ENCODE assay signal across 9 mouse cellular contexts in the genomic region with DNA sequence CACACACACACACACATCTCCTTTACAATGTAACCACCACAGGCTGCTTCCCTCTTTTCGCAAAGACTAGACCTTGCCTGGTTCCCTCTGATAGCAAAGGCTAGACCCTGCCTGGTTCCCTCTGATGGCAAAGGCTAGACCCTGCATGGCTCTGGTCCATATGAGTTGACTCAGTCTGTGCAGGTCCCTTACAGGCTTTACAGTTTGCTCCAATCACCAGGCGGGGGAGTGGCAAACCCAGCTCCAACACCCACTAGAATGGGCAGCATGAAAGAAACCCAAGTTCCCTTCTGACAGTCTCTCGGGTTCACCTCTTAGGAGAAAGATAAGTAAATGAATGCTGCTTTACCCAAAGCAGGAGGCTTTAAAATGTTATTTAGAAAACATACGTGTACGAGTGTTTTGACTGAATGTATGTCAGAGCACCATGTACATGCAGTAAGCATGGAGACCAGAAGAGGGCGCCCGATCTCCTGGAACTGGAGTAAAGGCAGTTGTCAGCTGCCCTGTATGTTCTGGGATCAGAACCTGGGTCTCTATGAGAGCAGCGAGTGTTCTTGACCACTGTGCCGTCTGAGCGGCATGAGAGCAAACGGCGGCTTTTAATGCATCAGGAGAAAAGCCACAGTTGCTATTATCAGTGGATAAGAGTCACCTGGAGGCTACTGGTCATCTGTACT. TPM values are rescaled to one million over a fixed set of nuclear protein-coding genes. Genes with fewer than 3 reads are reported as not detected.
DNase-seq lines count a peak whose midpoint lies in the region; ATAC-seq and TF ChIP-seq lines count a peak whose summit lies in the region.
"Had no signal": no experiment of that assay in that cellular context is flagged by ENCODE, and none has a peak within 500 bp of the region (broad histone marks: within the 10 kb centered on the region; RNA-seq: fewer than 3 reads in every experiment).

No protein-coding gene starts in this region.

- no peaks in the 10 kb centered on the region for H3K9me3 ChIP-seq in forebrain, embryonic 14.5 days (replicated peaks; ENCODE audit: control insufficient read depth, low read length)
- H3K9me3 ChIP-seq in forebrain, embryonic 12.5 days = no peaks in the 10 kb centered on the region
- no peaks in the 10 kb centered on the region for H3K9me3 ChIP-seq in midbrain, embryonic 11.5 days (ENCODE audit: control insufficient read depth, low read length)
- no peaks in the 10 kb centered on the region for H3K9me3 ChIP-seq in midbrain, embryonic 13.5 days
- H3K9me3 ChIP-seq in liver, embryonic 14.5 days (ENCODE audit: control insufficient read depth, low read length) = no peaks in the 10 kb centered on the region

- no peak for ATAC-seq in forebrain, embryonic 14.5 days
- ATAC-seq in forebrain, embryonic 12.5 days (ENCODE audit: low FRiP score) = no peak
- no peak for ATAC-seq in midbrain, embryonic 11.5 days (ENCODE audit: low FRiP score)
- ATAC-seq in midbrain, embryonic 13.5 days = no peak
- ATAC-seq in liver, embryonic 14.5 days (ENCODE audit: insufficient read depth) = 0 out of 2 replicates have a peak, but pooled peaks have one; percentile 23

- no peak overlapping the region for H3K9ac ChIP-seq in forebrain, embryonic 14.5 days (ENCODE audit: low read length)
- no peak overlapping the region for H3K9ac ChIP-seq in forebrain, embryonic 12.5 days
- H3K9ac ChIP-seq in midbrain, embryonic 11.5 days (ENCODE audit: low read length) = no peak overlapping the region
- no peak overlapping the region for H3K9ac ChIP-seq in midbrain, embryonic 13.5 days (replicated peaks)
- H3K9ac ChIP-seq in liver, embryonic 14.5 days (replicated peaks) = no peak overlapping the region

- WGBS in forebrain, embryonic 14.5 days = 50% methylated on average over 12 of the region's 12 CpGs
- 45% methylated on average over 12 of the region's 12 CpGs for WGBS in forebrain, embryonic 12.5 days
- WGBS in midbrain, embryonic 11.5 days = 43% methylated on average over 12 of the region's 12 CpGs
- WGBS in midbrain, embryonic 13.5 days = 43% methylated on average over 12 of the region's 12 CpGs
- WGBS in liver, embryonic 14.5 days (ENCODE audit: insufficient replicate concordance) = 33% methylated on average over 12 of the region's 12 CpGs
- WGBS in spleen, adult 2 months = 39% methylated on average over 12 of the region's 12 CpGs

- H3K27me3 ChIP-seq in forebrain, embryonic 14.5 days (replicated peaks; ENCODE audit: control insufficient read depth, insufficient read depth, low read length) = no peaks in the 10 kb centered on the region
- 0 out of 2 replicates have a peak, but pooled peaks cover 3% of the 10 kb centered on the region for H3K27me3 ChIP-seq in forebrain, embryonic 12.5 days
- no peaks in the 10 kb centered on the region for H3K27me3 ChIP-seq in midbrain, embryonic 11.5 days (ENCODE audit: control insufficient read depth, insufficient read depth, low read length)
- no peaks in the 10 kb centered on the region for H3K27me3 ChIP-seq in midbrain, embryonic 13.5 days
- no peaks in the 10 kb centered on the region for H3K27me3 ChIP-seq in liver, embryonic 14.5 days (ENCODE audit: control insufficient read depth, insufficient read depth, low read length)
- H3K27me3 ChIP-seq in spleen, adult 2 months (ENCODE audit: control insufficient read depth, insufficient read depth, low read length) = no peaks in the 10 kb centered on the region

- no peak for TF ChIP-seq POLR2A in spleen, adult 2 months (IDR thresholded peaks at IDR 0.05; ENCODE audit: low read depth, low read length)

- no peak overlapping the region for H3K4me2 ChIP-seq in forebrain, embryonic 14.5 days (ENCODE audit: low read length)
- H3K4me2 ChIP-seq in forebrain, embryonic 12.5 days = no peak overlapping the region
- no peak overlapping the region for H3K4me2 ChIP-seq in midbrain, embryonic 11.5 days
- H3K4me2 ChIP-seq in midbrain, embryonic 13.5 days (replicated peaks) = no peak overlapping the region
- H3K4me2 ChIP-seq in liver, embryonic 14.5 days (ENCODE audit: low read depth) = no peak overlapping the region

- peak; percentile 73 for DNase-seq in forebrain, embryonic 14.5 days (ENCODE audit: low spot score)
- peak; percentile 92 for DNase-seq in midbrain, embryonic 11.5 days (ENCODE audit: low spot score, missing footprints)
- peak; percentile 85 for DNase-seq in adrenal gland, postnatal 10 days
- peak; percentile 53 for DNase-seq in embryo, embryonic 11.5 days (ENCODE audit: low read depth, low spot score)
- DNase-seq in liver, embryonic 14.5 days (ENCODE audit: low read depth in 3 of 3, low spot score in 3 of 3) = peak in 2 of 3 experiments; percentile 12 to 37
- DNase-seq in spleen, adult 2 months (ENCODE audit: low read depth in 1 of 2, low spot score in 2 of 2) = peak in 1 of 2 experiments; percentile 46

- no peak overlapping the region for H3K4me3 ChIP-seq in forebrain, embryonic 14.5 days (ENCODE audit: low read depth, low read length)
- H3K4me3 ChIP-seq in forebrain, embryonic 12.5 days (replicated peaks) = no peak overlapping the region
- no peak overlapping the region for H3K4me3 ChIP-seq in midbrain, embryonic 11.5 days (ENCODE audit: low read depth, low read length)
- no peak overlapping the region for H3K4me3 ChIP-seq in midbrain, embryonic 13.5 days (replicated peaks)
- no peak overlapping the region for H3K4me3 ChIP-seq in liver, embryonic 14.5 days (ENCODE audit: insufficient read depth in 1 of 2, low read depth in 2 of 2, low read length in 2 of 2)
- no peak overlapping the region for H3K4me3 ChIP-seq in spleen, adult 2 months (ENCODE audit: extremely low read depth, insufficient read depth, insufficient read length)

- no peaks in the 10 kb centered on the region for H3K36me3 ChIP-seq in forebrain, embryonic 14.5 days (ENCODE audit: control insufficient read depth, insufficient read depth, low read length)
- H3K36me3 ChIP-seq in forebrain, embryonic 12.5 days (replicated peaks) = no peaks in the 10 kb centered on the region
- H3K36me3 ChIP-seq in midbrain, embryonic 11.5 days (ENCODE audit: control insufficient read depth, insufficient read depth, low read length) = no peaks in the 10 kb centered on the region
- H3K36me3 ChIP-seq in midbrain, embryonic 13.5 days = no peaks in the 10 kb centered on the region
- H3K36me3 ChIP-seq in liver, embryonic 14.5 days (replicated peaks; ENCODE audit: control insufficient read depth, insufficient read depth, low read depth) = no peaks in the 10 kb centered on the region
- H3K36me3 ChIP-seq in spleen, adult 2 months (ENCODE audit: control insufficient read depth, insufficient read depth, low read length) = no peaks in the 10 kb centered on the region

- TF ChIP-seq EP300 in liver, embryonic 14.5 days (IDR thresholded peaks at IDR 0.05; ENCODE audit: low read depth) = no peak

- no peak overlapping the region for H3K27ac ChIP-seq in forebrain, embryonic 14.5 days (ENCODE audit: low read depth, low read length)
- no peak overlapping the region for H3K27ac ChIP-seq in forebrain, embryonic 12.5 days
- H3K27ac ChIP-seq in midbrain, embryonic 11.5 days (ENCODE audit: low read depth, low read length) = no peak overlapping the region
- no peak overlapping the region for H3K27ac ChIP-seq in midbrain, embryonic 13.5 days
- no peak overlapping the region for H3K27ac ChIP-seq in liver, embryonic 14.5 days
- no peak overlapping the region for H3K27ac ChIP-seq in spleen, adult 2 months (ENCODE audit: insufficient read depth, low read length)

- TF ChIP-seq CTCF in liver, embryonic 14.5 days (IDR thresholded peaks at IDR 0.05; ENCODE audit: low read depth) = peak; percentile 85
- peak; percentile 44; the same call in 1 of the 2 replicates for TF ChIP-seq CTCF in spleen, adult 2 months (IDR thresholded peaks at IDR 0.05; ENCODE audit: extremely low read depth, insufficient read depth, insufficient read length, insufficient replicate concordance)

- no peaks in the 10 kb centered on the region for H3K4me1 ChIP-seq in forebrain, embryonic 14.5 days (ENCODE audit: control insufficient read depth, insufficient read depth, low read length)
- H3K4me1 ChIP-seq in forebrain, embryonic 12.5 days = no peaks in the 10 kb centered on the region
- no peaks in the 10 kb centered on the region for H3K4me1 ChIP-seq in midbrain, embryonic 11.5 days (ENCODE audit: control insufficient read depth, insufficient read depth, low read length)
- no peaks in the 10 kb centered on the region for H3K4me1 ChIP-seq in midbrain, embryonic 13.5 days (replicated peaks)
- H3K4me1 ChIP-seq in liver, embryonic 14.5 days (replicated peaks; ENCODE audit: control insufficient read depth in 2 of 2, insufficient read depth in 2 of 2, low read length in 1 of 2) = no peaks in the 10 kb centered on the region
- H3K4me1 ChIP-seq in spleen, adult 2 months (ENCODE audit: control insufficient read depth, insufficient read depth, insufficient read length) = no peaks in the 10 kb centered on the region

RNA-seq across cellular contexts. Expression of a gene that starts 7.4 kb away (rescaled TPM):
- polyA plus RNA-seq in forebrain, embryonic 14.5 days (2014; fragmentation: Nextera tagmentation; extraction: Ambion mirVana) = 0.54 and 1.5 TPM in 2 replicates
- polyA plus RNA-seq in forebrain, embryonic 12.5 days (2016; fragmentation: Nextera tagmentation; extraction: Ambion mirVana) = 0.31 and 0.42 TPM in 2 replicates
- polyA plus RNA-seq in midbrain, embryonic 11.5 days (2014; fragmentation: Nextera tagmentation; extraction: Ambion mirVana) = not detected in 2 replicates
- 0.55 TPM in 1 of 2 replicates, not detected in the other for polyA plus RNA-seq in midbrain, embryonic 13.5 days (2015; fragmentation: Nextera tagmentation; extraction: Ambion mirVana)
- not detected for total RNA-seq in adrenal gland, postnatal 10 days (2021)
- 0.03 and 0.11 TPM in 2 replicates for polyA plus RNA-seq in liver, embryonic 14.5 days (2012; rRNA removed)
- not detected in 2 replicates for polyA plus RNA-seq in liver, embryonic 14.5 days (2014; fragmentation: Nextera tagmentation; extraction: Ambion mirVana)
- polyA plus RNA-seq in spleen, adult 2 months (2012; rRNA removed) = 0.57 and 0.94 TPM in 2 replicates
- total RNA-seq: neutrophil, adult 5-6 weeks had no signal

RNA-seq across cellular contexts. Expression of a gene that starts 21.5 kb away (rescaled TPM):
- polyA plus RNA-seq in forebrain, embryonic 14.5 days (2014; fragmentation: Nextera tagmentation; extraction: Ambion mirVana) = 51.8 and 56.8 TPM in 2 replicates
- polyA plus RNA-seq in forebrain, embryonic 12.5 days (2016; fragmentation: Nextera tagmentation; extraction: Ambion mirVana) = 23.8 and 26.3 TPM in 2 replicates
- polyA plus RNA-seq in midbrain, embryonic 11.5 days (2014; fragmentation: Nextera tagmentation; extraction: Ambion mirVana) = 12.1 and 15.0 TPM in 2 replicates
- polyA plus RNA-seq in midbrain, embryonic 13.5 days (2015; fragmentation: Nextera tagmentation; extraction: Ambion mirVana) = 43.8 and 46.0 TPM in 2 replicates
- 10 to 100 TPM; 31.7 to 39.4 TPM for total RNA-seq in adrenal gland, postnatal 10 days (2021)
- polyA plus RNA-seq in liver, embryonic 14.5 days (2012; rRNA removed) = 2.0 and 2.7 TPM in 2 replicates
- 3.5 TPM in 2 replicates for polyA plus RNA-seq in liver, embryonic 14.5 days (2014; fragmentation: Nextera tagmentation; extraction: Ambion mirVana)
- 8.3 and 9.1 TPM in 2 replicates for polyA plus RNA-seq in spleen, adult 2 months (2012; rRNA removed)
